Mouse (Mus musculus): ENCODE data around the gene Gm11541. TPM values are rescaled to one million over a fixed set of nuclear protein-coding genes. Genes with fewer than 3 reads are reported as not detected.

Gm11541 gene
- polyA plus RNA-seq (2017; shearing (Covaris generic)), result not detected

DNA sequence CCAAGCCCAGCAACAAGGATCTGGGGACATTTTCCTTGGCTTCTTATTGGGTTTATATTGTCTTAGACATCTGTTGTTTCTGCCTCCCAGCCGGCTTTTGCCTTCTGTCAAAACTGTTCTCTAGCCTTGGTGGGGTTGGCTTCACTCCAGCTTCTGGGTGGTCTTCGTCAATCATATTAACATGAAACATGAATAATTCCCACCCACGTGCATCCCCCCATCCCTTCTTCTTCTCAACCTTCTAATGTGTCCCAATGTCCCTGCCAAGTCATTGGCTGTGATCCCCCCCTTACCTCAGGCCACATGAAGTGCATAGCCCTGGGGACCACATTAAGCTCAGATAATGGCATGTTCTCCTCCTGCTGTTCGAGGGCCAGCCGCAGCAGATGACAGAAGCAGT is at the start of gene Gm11541:
Gene Gm11541, minus strand, starts transcription at position 28 of the 400 bp plus-strand sequence.

DNA sequence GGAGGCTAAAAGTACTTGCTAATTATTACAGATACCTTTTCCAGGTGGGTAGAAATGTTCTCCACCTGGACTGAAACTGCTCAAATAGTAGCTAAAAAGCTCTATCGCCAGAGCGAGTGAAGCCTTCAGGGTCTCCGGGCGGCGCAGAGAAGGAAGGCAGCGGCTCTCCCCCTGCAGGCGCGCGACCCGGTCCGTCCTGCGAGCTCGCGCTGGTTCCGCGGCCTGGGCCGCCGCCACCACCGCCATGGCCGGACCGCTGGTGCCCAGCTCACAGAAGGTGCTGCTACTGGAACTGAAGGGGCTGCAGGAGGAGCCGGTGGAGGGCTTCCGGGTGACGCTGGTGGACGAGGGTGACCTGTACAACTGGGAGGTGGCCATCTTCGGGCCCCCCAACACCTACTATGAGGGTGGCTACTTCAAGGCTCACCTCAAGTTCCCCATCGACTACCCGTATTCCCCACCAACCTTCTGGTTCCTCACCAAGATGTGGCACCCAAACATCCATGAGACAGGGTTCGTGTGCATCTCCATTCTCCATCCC is 37.5 kb upstream of the Gm11541 start, which contains the start of gene Cdc34b:
Gene Cdc34b, plus strand, starts transcription at position 51 of the 541 bp plus-strand sequence.

DNA sequence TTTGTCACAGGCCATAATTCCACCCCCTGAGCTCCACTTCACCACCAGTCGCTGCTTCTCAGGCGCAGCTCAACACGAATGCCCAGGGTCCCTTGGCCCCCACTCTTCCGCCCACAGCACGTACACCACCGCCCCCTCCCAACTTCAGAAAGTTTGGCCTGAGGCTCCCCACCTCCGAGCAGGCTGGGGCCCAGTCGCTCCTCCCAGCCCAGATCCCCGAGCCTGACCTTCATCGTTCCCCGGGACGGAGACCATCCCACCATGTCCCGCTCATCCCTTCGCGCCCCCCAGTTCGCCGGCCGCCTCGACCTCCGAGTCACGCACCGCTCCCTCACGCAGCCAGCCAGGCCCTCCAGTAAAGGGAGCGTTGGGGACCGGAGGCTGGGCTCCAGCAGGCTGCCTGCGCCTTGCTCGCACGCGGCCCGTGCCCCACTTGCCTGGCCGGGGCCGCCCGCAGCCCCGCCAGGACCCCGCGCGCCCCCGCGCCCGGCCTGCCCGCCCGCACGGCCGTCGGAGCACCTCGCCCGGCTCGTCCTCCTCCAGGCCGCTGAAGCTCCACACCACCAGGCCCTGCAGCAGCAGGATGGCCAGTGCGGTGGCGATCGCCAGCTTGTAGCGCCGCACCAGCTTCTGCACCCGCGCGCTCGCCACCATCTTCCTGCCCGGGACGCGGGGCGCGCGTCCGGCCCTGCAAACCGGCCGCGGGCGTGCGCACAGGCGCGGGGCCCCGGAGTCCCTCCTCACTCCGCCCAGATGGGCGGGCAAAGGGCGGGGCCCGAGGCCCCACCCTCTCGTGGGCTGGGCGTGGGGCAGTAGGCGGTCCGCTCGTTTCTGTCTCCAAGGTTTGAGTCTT is 27.3 kb downstream of the Gm11541 start, which contains the start of gene Xylt2:
Gene Xylt2, minus strand, starts transcription at position 762 of the 853 bp plus-strand sequence.

DNA sequence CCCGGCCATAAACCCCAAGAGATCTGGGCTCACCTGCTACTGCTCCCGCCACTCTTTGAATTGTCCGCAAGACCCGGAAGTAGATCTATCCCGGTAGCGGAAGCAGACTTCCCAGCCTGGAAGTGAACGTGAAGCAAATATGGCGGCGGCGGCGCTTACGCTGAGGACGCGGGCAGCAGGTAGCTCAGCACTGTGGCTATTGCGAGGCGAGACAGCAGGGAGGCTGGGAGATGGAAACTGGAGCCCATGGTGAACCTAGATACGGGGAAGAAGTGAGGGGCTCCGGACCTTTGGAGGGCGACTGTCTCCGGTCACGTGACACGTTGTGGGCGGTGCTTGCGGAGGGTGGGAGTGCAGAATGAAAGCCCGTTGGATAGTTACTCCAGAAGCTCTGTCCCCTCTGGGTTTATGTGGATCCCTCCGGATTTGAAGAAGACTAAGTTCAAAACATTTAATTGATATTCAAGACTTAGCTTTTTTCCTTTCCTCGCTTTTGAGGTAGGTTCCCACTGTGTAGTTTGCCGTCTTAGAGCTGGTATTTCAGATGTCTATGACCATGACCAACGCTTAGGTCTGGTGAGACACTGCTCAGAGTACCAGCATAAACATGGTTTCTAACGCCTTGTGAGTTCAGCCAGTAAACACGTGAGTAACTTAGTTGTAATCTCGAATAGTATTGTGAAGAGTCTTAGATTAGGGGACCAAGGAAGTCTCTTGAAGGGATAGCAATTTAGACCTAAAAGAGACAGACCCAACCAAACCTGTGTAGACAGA is 50.4 kb downstream of the Gm11541 start, which contains the start of the genes Mrpl27 and Eme1:
Gene Mrpl27, plus strand, starts transcription at position 105 of the 774 bp plus-strand sequence.
Gene Eme1, minus strand, starts transcription at position 302 of the 774 bp plus-strand sequence.

Other genes starting within 250 kb of the Gm11541 start
- not detected for gene Cacna1g, start 230.3 kb downstream of the Gm11541 start, polyA plus RNA-seq (2017; shearing (Covaris generic))
- gene Spata20, start 218.3 kb downstream of the Gm11541 start, polyA plus RNA-seq (2017; shearing (Covaris generic)), result not detected
- not detected for gene Epn3, start 204.5 kb downstream of the Gm11541 start, polyA plus RNA-seq (2017; shearing (Covaris generic))
- 0.78 TPM for gene Mycbpap, start 182.8 kb downstream of the Gm11541 start, polyA plus RNA-seq (2017; shearing (Covaris generic))
- gene Rsad1, start 155.2 kb downstream of the Gm11541 start, polyA plus RNA-seq (2017; shearing (Covaris generic)), result 3.1 TPM
- gene Chad, start 139.5 kb downstream of the Gm11541 start, polyA plus RNA-seq (2017; shearing (Covaris generic)), result not detected
- gene Acsf2, start 102.6 kb downstream of the Gm11541 start, polyA plus RNA-seq (2017; shearing (Covaris generic)), result 7.7 TPM
- 9.3 TPM for gene Lrrc59, start 74.7 kb downstream of the Gm11541 start, polyA plus RNA-seq (2017; shearing (Covaris generic))
- 69.6 TPM for gene Mrpl27, start 50.7 kb downstream of the Gm11541 start, polyA plus RNA-seq (2017; shearing (Covaris generic))
- gene Eme1, start 50.5 kb downstream of the Gm11541 start, polyA plus RNA-seq (2017; shearing (Covaris generic)), result 1.5 TPM
- 15.8 TPM for gene Xylt2, start 27.0 kb downstream of the Gm11541 start, polyA plus RNA-seq (2017; shearing (Covaris generic))
- not detected for gene Cdc34b, start 37.3 kb upstream of the Gm11541 start, polyA plus RNA-seq (2017; shearing (Covaris generic))
- not detected for gene Tmem92, start 78.2 kb upstream of the Gm11541 start, polyA plus RNA-seq (2017; shearing (Covaris generic))
- gene Col1a1, start 231.7 kb upstream of the Gm11541 start, polyA plus RNA-seq (2017; shearing (Covaris generic)), result 0.25 TPM